Mouse (Mus musculus) liver, adult 2 months (tissue): ENCODE measurements around the gene Fosl1.

Experiments used
- CTCF ChIP-seq: fragments of 200-500 bp; IDR thresholded peaks from 2 replicates; pipeline ENCODE4 v1.5.1; 2011; ENCODE audit warnings: low read depth, low read length, control low read depth
- POLR2A ChIP-seq: fragments of 200-500 bp; IDR thresholded peaks from 2 replicates; pipeline ENCODE4 v1.6.1; 2011; ENCODE audit warnings: low read length, control low read depth; ENCODE audit not compliant: insufficient read depth; ENCODE audit errors: extremely low read depth

- TF ChIP-seq CTCF, result no peak
- no peak for TF ChIP-seq POLR2A
These were observed 14.1 kb downstream of the Fosl1 start for GRCm38 (mm10) chr19:5461411-5461810.
